Mouse (Mus musculus): Measurements from ENCODE around the gene Adarb2.

GRCm38 (mm10) chr13:8616685-8617084, 414.0 kb downstream of the Adarb2 start:
- TF ChIP-seq CTCF (IDR thresholded peaks at IDR 0.05) (no peak), EP300 (IDR thresholded peaks at IDR 0.05) (peak; percentile 61)

Measured in lung, postnatal 0 days (tissue).